In genomic region chr7:101155284-101155683, GRCm38 (mm10) we compare ENCODE assay signal across 11 mouse cellular contexts.
"Had no signal": no experiment of that assay in that cellular context is flagged by ENCODE, and none has a peak within 500 bp of the region (broad histone marks: within the 10 kb centered on the region; RNA-seq: fewer than 3 reads in every experiment).

No protein-coding gene starts in this region.

- ATAC-seq: intestine, embryonic 16.5 days; midbrain, embryonic 16.5 days had no signal

- H3K9ac ChIP-seq: hindbrain, embryonic 15.5 days; limb, embryonic 13.5 days; liver, embryonic 14.5 days; lung, embryonic 15.5 days; midbrain, embryonic 12.5 days; stomach, embryonic 15.5 days had no signal

- H3K4me3 ChIP-seq: hindbrain, embryonic 15.5 days; limb, embryonic 13.5 days; lung, embryonic 15.5 days; midbrain, embryonic 12.5 days; stomach, embryonic 15.5 days had no signal

- H3K4me2 ChIP-seq: hindbrain, embryonic 15.5 days; limb, embryonic 13.5 days; lung, embryonic 15.5 days; midbrain, embryonic 12.5 days; stomach, embryonic 15.5 days had no signal

- H3K36me3 ChIP-seq: hindbrain, embryonic 15.5 days; limb, embryonic 13.5 days; lung, embryonic 15.5 days; midbrain, embryonic 12.5 days; stomach, embryonic 15.5 days had no signal

- H3K27me3 ChIP-seq: hindbrain, embryonic 15.5 days; limb, embryonic 13.5 days; lung, embryonic 15.5 days; midbrain, embryonic 12.5 days; stomach, embryonic 15.5 days had no signal

- H3K9me3 ChIP-seq: hindbrain, embryonic 15.5 days; limb, embryonic 13.5 days; lung, embryonic 15.5 days; midbrain, embryonic 12.5 days; stomach, embryonic 15.5 days had no signal

- DNase-seq: left cerebral cortex, postnatal 4 days; right cerebral cortex, postnatal 14 days; thymus, postnatal 36 days had no signal

- H3K27ac ChIP-seq: hindbrain, embryonic 15.5 days; limb, embryonic 13.5 days; liver, embryonic 14.5 days; lung, embryonic 15.5 days; midbrain, embryonic 12.5 days; stomach, embryonic 15.5 days had no signal
